Mouse (Mus musculus) gastrocnemius, adult 18-20 months (tissue): Measurements from ENCODE around the gene Slc31a2. TPM values are rescaled to one million over a fixed set of nuclear protein-coding genes. Genes with fewer than 3 reads are reported as not detected.
"Not testable (repeated sequence)": the region's sequence is repeated elsewhere in the genome, so short reads cannot be mapped to it uniquely, and the experiment has no call there.

Experiments used
- DNase-seq: peaks from one replicate; pipeline ENCODE4 v3.0.0; 2021; ENCODE audit warnings: low spot score
- long read RNA-seq, 2 experiments: library from polyadenylated mRNA; stranded (forward); transcript quantifications; one replicate each; pipeline ENCODE4 v2.0.0; 2021
- total RNA-seq, 2 experiments: library from RNA; stranded (reverse); gene quantifications; 2 replicates each; pipeline ENCODE4 v1.2.3; 2021

Slc31a2 gene
- 1 to 10 TPM; 5.3 to 6.2 TPM for total RNA-seq
- long read RNA-seq, experiment 1, transcript Slc31a2-201 (4 exons, 1,820 nt) = major isoform, 11 of 13 reads
- long read RNA-seq, experiment 1, partial matches to known transcripts = 0 of 13 reads
- long read RNA-seq, experiment 1, other reads (novel, unspliced or antisense) = 2 of 13 reads
- long read RNA-seq, experiment 2, transcript Slc31a2-201 (4 exons, 1,820 nt) = major isoform, 7 of 9 reads
- long read RNA-seq, experiment 2, partial matches to known transcripts = 1 of 9 reads
- long read RNA-seq, experiment 2, other reads (novel, unspliced or antisense) = 1 of 9 reads

DNA sequence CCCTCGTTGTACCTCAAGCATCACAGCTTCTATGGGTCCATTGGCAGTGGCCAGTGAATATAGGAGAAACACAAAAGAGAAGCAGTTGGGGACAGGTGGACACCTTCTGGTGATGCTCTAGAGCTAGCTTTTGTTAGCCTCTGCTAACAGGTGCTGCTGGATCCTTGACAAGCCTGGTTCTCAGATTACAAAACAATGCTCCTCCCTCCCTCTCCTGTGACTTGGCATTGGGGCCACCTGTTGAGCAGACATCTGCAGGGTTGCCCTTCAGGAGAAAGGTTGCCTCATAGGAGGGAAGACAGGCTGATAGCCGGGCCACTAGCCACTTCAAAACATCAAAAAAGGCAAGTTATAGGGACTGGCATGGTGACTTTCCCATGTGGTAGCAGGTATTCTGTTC lies at the start of gene Slc31a2:
Slc31a2 (plus strand) TSS at position 287 of the 400 bp plus-strand sequence.
- DNase-seq = no peak

DNA sequence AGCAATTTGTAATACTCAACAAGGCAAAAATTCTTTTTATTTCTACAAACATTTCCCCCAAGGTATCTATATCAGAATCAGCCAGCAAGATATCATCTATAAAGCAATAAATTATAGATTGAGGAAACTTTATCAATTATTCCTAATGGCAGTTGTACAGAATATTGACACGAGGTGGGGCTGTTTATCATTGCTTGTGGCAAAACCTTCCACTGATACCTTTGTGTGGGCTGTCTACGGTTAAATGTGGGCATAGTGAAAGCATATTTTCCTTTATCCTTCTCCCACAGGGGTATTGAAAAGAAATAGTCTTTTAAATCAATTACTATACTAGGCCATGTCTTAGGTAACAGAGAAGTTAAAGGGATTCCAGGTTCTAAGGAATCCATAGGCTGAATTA lies 48.9 kb upstream of the Slc31a2 start:
- DNase-seq = no peak

DNA sequence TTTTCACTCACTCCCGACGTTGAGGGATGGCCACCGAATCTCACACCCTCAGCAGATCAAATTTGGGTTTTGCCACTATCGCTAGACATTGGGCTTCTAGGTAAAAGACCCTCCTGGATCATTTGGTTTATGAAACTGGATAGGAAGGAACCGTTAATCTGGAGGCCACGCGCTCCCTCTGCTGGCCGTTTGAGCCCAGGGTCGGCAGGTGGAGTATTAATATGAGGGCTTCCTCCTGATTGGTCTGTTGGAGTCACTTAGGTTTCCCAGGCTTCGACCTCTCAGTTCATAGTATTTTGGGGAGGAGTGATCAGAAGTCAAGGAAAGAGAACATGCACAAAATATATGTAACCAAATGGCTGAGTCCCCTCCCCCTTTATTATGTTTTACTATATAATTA lies 34.0 kb upstream of the Slc31a2 start:
- DNase-seq = peak; percentile 31

DNA sequence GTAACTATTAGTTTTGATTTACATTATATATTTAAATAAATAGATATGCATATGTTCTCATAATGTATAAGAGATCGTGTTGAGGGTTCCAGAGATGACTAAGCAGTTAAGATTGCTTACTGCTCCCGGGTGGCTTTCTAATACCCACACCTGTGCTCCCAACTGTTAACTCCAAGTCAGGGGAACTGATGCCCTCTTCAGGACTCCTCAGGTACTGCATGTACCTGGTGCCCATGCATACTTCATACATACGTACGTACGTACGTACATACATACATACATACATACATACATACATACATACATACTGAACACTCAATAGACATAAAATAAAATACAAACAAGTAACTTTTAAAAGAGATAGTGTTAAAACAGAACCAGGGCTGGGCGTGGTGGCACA lies 32.9 kb upstream of the Slc31a2 start:
- DNase-seq = no peak

DNA sequence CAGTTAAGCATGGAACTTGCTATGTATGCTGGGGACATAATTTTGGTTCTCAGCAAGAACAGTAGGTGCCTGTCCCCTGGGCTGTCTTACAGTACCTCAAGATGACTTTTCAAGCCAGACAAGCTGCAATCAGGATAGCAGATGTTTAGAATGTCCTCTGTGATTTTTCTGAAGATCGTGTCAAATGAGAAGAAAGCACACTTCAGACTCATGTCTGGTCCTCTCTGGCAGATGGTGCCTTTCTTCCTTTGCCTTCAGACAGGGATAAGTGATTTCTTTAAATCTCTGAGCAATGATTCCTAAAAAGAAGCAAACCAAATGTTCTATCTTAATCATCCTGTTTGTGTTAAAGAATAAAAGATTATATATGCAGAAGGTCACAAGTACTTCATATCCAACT lies 32.2 kb upstream of the Slc31a2 start:
- no peak for DNase-seq

DNA sequence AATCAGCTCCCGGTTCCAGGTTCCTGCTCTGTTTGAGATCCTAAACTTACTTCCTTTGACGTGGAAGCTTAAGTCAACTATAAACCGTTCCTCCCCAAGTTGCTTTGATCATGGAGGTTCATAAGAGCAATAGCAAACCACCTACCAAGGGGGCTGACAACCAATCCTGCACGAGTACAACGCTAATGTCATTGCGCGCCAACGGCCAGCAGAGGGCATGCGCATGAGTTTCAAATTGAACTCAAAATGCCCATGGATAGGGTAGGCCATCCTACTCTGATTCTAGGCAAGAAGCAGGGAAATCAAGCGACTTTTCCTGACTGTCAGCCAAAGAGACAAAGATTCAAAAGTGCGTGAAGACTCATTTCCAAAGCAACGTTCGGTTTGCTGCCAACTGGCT lies 31.6 kb upstream of the Slc31a2 start, which contains the start of gene Zfp37:
Zfp37 (minus strand) TSS at position 279 of the 400 bp plus-strand sequence.
- DNase-seq = no peak

DNA sequence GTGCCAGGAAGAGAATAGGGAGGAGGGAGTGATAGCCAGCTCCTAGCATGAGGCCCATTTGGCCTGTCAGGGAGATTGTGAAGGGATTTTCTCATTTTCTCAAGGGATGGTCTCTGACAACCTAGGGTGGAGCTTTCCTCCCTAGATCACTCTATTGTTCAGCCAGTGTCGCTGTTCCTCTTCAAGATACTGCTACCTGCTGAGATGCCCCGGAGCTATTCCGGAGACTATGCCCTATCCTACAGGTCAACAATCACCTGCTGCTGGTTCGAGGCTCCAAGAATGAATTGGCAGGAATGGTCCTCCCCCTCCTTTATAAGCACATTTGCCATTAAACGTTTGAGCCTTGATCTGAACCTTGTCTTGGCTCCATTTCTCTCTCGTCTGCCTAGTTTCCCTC lies 21.8 kb upstream of the Slc31a2 start:
- DNase-seq = no peak

DNA sequence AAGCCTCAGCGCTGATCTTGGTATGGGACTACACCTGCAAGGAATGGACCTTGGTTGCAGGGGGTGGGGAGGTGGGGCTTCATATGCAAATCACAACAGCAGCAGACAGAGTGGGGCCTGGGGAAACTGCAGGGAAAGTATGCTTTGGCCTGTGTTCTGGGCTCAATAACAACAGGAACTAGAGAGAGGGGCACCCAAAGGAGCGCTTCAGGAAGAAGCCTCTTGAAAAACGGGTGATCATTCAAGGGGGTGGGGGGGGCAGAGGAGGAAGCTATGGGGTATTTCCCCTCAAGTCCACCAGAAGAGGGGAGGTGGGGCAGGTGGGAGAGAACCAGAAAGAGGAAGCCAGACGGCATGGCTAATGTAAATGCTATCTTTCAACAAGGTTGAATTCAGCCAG lies 14.0 kb upstream of the Slc31a2 start:
- DNase-seq = no peak

DNA sequence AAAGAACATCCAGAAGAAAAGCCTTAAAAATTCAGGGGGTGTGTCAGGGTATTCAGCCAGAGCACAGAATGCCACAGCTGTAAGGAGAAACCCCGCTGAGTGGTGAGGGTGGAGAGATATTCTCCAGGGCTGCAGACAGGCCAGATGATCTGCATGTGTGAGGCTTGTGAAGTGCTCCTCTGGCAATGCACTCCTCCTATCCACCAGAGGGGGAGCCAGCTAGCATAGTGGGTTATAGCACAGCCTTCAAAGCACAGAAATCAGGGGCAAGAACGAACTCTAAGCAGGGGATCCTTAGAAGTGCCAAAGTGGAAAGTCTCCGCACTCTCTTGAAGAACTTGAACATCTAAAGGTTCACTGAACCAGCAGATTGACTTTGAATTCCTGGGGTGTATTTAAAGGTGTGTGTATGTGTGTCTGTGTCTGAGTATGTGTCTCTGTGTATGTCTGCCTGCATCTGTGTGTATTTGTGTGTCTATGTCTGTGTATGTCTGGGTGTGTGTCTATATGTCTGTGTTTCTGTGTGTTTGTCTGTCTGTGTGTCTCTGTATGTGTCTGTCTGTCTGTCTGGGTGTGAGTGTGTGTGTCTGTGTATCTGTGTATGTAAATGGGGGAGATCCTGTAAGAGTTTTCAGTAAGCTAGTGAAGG lies 11.3 kb upstream of the Slc31a2 start:
- DNase-seq = no peak

DNA sequence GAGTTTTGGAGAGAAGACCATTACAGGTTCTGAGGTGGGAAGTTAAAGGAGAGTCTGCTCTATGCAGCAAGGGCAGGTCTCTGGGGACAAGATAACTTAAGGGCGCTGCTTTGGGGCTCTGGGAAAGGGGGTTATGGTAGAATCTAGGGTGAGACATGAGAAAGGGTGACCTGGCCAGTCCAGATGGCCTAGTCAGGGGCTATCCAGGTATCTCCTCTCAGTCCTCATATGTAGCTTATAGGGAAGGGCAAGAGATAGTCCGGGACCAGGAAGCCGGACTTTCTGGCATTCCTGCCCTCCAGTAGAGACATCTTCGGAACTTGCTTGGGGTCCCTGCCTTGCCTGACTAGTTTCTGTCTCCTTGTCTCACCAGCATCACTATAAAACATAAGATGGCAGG lies 10.6 kb upstream of the Slc31a2 start:
- no peak for DNase-seq

DNA sequence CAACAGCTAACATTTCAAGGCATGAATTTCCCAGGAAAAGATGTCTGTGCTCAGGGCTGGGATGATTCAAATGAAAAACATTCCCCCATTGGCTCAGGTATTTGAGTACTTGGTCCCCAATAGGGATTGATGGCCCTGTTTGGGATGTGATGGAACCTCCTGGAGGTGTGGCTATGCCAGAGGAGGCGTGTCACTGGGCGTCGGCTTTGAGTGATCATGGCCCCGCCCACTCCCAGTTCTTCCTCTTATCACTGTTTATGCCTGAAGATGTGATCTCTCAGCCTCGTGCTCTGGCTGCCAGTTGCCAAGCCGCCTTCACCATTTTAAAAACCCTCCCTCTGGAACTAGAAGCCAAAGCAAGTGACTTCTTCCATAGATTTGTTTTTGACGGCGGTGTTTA lies 7.8 kb upstream of the Slc31a2 start:
- no peak for DNase-seq

DNA sequence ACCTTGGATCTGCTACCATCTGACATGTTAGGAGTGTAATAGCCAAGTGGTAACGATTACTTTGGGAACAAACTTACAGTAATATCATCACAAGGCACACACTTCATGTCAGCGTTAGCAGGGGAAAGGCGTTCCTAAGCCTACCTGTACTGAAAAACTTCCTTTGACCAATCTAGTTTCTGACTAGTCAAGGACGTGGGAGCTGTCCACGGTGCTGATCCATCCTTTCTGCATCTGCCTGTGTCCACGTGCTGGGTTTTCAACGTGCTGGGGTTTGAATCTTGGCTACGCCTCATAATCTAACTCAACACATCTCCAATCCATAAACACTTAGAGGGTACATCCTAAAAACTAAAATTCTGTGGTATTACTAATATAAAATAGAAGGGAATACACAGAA lies 5.4 kb upstream of the Slc31a2 start:
- DNase-seq = no peak

DNA sequence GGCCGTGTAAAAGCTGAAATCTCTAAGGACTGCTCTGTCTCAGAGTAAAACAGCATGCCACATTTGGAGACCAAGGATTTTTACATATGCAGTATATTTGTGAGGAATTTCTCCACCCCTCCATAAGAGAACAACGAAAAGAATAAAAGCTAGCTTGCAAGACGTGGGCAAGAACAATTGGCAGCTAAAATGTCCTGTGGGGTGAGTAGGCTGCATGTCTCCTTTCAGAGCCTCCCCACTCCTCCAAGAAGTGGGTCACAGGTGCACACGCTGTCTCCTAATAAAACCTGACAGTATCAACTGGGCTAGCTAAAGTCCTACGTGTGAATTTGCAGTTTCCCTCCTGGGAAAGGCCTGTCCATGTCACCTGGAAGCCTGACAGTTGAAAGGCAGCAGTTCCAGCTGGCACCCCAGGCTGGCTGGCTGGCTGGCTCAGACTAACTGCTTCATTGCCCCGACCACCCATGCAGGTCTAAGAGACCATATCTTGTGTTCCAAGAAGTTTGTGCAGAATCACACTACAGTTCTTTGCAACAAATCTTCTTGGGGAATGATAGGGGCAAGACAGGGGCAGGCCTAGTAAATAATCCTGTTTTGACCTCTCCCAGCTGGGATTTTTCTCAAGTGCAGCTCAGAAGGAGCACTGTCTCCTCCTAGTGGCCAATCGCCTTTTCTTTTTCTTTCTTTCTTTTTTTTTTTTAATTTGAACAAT lies 927 bp downstream of the Slc31a2 start:
- DNase-seq = peak; percentile 38

DNA sequence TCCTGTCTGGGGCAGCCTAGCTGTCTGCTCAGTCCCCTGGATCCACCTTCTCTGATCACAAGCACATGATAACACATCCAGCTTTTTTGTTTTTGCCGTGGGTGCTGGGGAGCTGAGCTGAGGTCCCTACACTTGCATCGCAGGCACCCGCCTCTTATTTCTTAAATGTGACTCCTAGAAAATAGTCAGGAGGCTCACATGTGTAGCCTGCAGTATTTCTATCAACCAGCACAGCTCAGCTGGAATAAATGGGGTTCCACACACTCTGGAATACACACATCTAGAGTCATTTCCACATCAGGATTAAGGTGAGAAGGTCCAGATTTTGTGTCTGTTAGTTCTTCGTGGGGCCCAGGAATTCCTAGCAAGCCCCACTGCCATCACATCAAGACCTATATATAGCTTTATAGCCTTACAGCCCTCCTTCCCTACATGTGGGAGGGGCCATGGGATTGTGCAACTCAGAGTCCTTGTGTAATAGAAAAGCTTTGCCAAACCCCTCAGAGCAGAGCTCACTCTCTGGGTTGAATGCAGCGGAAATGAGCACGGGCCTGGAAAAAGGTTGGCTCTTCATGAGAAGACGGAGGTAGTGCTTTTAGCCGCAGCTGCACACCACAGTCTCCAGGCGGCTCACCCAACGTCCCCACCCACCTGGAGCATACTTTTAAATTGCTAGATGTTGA lies 2.9 kb downstream of the Slc31a2 start:
- peak; percentile 20 for DNase-seq

DNA sequence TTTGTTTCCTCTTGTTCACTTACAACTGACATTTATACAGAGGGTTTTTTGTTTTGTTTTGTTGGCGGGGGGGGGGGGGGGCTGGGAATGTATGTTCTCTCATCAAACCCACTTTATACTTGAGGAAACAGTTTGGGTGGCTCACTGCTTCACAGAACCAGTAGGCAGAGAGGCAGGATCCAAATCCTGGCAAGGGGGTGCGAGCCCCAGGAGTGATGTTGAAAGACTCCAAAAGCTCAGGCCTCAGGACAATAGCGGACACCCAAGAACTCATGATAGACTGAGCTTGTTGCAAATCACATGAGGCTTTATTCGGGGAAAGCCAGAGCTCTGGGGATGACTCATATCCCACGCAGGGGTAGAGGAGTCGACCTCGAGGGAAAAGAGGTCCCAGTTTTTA lies 3.7 kb downstream of the Slc31a2 start:
- not testable (repeated sequence) for DNase-seq

DNA sequence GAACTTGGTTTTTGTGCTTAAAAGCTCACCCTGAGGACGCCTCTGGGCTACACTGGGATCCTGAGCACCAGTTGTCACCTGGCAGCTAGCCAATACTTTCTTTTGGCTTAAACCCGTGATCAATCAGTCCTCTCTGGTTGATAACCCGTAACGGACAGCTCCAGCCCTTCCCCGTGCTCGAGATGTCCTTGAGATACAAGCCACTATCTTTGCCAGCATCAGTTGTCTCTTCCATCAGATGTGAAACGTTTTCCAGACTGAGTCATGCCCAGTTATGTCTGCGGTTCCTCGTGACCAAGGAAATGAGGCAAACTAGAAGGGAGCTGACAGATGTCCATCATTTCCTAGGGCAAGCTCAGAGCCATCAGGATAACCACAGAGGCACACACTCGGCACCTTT lies 4.7 kb downstream of the Slc31a2 start:
- no peak for DNase-seq

DNA sequence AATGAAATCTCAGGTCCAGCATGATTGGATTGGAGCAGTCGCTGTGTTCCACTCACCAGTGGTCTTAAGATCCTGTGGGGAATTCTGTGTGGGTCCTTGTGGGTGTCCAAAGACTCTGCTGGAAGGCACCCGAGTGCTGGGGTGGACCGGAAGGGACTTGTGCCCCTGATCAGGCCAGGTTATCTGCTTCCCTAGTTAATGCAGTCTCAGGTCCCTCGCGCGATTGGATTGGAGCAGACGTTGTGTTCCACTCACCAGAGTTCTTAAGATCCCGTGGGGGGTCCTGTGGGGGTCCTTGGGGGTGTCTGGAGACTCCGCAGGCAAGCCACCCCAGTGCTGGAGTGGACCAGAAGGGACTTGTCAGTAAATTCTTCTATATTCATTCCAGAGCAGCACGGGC lies 10.3 kb downstream of the Slc31a2 start:
- no peak for DNase-seq

DNA sequence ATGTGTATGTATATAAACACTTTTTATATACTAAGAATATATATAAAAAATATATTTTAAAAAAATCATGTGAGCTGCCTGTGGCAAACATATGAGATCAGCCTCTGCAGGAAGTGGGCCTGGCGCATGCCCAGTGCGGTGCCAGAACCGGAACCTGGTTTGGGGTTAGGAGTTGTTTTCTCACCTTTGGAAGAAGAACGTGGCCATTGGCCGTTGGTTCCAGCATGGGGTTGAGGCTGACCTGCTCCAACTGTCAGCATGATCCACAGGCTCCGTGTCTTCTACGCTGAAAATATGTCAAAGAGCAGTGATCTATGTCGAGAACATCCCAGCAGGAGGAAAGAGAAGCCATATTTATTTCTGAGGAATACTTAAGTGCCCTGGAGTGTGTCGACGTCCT lies 11.6 kb downstream of the Slc31a2 start:
- DNase-seq = no peak

DNA sequence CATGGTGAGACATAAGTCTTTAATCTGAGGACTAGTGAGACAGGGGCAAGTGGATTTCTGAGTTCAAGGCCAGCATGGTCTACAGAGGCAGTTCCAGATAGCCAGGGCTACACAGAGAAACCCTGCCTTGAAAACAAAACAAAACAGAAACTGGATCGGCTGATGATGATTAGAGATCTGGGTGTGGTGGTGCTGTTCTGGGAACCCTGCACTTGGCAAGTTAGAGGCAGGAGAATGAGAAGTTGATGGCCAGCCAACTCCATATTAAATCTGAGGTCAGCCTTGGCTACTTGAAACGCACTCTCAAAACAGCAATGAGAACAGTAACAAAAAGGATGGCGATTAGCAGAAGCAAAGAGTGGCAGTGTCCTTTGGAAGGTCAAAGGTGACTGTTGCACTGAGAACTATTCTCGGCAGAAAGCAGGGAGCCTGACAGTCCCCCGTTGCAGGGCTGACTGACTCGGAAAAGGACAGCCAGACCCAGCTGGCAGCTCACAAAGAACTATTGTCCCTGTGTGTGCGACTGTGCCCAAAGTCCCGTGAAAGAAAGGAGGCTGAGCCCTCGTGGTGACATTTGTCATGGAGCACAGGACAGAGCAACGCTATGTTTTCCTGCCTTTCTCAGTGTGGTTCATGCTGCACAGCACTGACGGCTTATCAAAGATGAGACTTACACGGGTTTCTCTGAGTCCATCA lies 12.6 kb downstream of the Slc31a2 start:
- peak; percentile 50 for DNase-seq

DNA sequence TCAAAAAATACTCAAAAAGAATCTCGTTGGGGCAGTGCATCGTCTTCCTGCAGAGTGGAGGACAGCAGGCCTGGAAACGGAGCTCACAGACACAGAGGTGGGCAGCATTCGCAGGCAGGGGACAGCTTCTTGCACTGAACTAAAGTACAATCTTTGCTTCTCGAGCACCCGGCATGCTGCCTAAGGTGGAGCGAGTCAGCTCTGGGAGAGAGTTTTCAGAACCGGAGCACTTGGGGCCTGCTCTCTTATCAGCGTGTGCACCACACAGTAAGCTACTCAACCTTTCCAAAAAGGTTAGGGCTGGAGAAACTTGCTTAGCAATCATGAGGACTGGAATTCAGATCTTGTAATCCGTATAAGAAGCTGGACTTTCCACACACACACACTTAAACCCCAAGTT lies 14.3 kb downstream of the Slc31a2 start:
- no peak for DNase-seq

DNA sequence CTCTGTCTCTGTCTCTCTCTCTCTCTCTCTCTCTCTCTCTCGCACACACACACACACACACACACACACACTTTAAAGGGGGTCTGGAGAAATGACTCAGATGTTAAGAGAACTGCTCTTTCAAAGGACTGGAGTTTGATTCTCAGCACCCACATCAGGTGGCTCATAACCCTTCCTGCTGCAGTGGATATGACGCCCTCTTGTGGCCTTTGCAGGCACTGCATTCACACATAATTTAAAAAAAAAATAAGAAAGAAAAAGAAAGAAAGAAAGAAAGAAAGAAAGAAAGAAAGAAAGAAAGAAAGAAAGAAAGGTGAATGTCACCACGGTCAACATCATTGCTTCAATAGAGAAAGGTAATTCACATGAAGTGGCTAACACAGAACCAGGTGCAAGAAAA lies 14.9 kb downstream of the Slc31a2 start:
- no peak for DNase-seq

DNA sequence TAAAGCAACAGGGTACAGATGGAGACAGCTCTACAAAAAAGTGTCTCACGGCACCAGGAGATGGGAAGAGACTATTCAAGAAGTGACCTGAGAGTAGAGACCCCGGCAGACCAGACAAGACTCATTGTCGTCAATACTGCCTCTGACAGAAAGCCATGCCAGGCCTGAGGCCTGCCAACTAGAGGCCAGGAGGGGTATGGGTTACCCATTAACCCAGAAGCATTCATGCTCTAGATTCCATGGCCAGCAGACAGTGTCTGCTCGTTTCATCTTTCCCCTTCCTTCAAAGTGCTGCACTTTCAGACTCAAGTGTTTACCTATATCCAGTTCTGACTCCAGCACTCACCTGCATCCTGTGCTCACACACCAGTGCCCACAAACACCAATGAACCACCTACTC lies 15.7 kb downstream of the Slc31a2 start:
- no peak for DNase-seq
